Mouse (Mus musculus): ENCODE results near the gene Sirt4. TPM values are rescaled to one million over a fixed set of nuclear protein-coding genes. Genes with fewer than 3 reads are reported as not detected.

Sirt4 gene
- polyA plus RNA-seq, 1 experiment, result 6.3 TPM

DNA sequence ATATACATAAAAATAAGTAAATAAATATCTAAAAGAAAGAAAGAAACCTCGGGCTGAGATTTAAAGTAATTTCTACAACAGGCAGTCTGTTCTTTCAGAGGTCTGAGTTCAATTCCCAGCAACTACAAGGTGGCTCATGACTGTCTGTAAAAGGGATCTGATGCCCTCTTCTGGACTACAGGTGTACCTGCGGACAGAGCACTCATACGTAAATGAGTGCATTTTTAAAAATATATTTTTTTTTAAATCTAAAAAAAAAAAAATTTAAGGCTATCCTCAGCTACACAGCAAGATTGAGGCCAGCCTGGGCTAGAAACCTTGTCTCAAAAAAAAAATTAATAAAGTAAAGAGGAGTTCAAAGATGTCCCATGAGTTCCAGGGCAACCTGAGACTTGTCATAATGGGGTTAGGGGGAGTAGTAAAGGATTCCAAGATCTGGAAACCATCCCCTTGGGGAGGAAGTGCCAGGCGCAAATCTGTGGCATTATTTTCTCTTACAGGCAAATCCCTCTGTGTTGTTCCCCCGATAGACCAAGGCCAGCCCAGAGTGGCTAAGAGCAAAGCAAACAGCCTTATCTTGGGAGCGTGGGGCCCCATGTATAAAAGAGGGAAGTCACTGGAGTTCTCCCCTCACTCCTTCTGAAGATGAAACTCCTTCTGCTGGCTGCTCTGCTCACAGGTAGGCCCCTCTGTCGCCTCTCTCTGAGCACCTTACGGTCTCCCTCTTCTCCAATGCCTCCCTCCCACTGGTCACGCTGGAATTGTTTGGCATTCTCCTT is 18.7 kb downstream of the Sirt4 start, which contains the start of gene Pla2g1b:
Pla2g1b (plus strand) TSS at position 621 of the 779 bp plus-strand sequence.
- TF ChIP-seq GATA1 (IDR thresholded peaks at IDR 0.05; ENCODE audit: low read length), result no peak

DNA sequence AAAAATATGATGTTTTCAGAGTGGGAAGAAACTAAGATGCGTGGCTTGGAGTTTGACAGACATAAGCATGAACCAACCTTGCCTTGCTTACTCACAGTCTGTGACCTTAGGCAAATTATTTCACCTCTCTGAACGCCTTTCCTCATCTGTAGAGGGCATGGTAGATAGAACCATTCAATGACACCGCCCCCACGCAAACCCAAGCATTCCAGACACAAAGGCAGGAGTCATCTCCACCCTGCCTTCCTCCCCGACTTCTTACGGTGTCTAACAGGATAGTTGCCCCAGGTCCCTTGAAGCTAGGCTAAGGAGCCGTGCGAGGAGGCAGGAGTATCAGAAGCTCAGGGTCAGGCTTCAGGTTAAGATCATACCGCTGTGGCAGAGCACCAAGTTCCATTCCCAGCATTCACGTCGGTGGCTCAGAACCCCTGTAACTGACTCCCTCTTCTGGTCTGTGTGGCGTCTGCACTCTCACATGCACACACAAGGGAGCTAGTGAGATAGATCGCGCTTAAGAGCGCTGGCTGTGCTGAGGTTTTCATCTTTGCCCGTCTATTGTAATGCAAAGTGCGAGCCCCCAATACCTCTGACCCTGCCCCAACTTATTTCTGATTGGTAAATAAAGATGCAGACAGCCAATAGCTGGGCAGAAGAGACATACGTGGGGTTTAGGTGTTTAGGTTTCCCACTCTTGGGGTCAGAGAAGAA is 20.0 kb downstream of the Sirt4 start:
- no peak for TF ChIP-seq GATA1 (IDR thresholded peaks at IDR 0.05; ENCODE audit: low read length)

DNA sequence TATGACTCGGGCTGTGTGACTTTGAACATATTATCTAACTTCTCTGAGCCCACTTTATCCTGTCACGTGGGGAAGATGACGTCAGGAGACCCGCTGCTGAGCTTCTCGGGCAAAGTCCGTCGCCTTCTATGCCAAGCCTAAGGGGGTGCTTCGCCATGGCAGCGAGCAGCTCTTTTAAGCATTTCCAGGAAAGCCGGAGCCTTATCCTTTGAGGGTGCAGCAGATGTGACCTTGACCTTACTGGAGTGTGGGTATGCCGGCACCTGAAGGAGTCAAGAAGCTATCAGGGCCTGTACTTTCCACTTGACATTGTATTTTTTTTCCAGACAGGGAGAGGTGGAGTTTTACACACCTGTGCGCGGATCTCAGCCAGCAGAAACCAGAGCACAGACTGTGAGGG is 25.6 kb downstream of the Sirt4 start:
- TF ChIP-seq GATA1 (IDR thresholded peaks at IDR 0.05; ENCODE audit: low read length), result no peak

DNA sequence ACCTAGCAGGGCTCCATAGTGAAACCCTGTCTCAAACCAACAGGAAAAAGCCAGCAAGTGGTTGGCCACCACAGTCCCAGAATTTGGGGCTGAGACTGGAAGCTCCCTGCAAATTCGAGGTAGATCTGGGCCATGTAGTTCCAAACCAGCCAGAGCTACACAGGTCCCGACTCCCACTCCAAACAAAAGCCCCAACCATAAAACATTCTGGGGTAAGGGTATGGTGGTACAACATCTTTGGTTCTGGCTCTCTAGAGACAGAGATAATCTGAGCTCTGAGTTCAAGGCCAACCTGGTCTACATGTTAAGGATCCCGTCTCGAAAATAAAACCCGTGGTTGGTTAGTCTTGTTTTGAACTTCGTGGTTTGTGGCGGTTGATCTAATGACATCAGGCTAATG is 28.7 kb downstream of the Sirt4 start:
- no peak for TF ChIP-seq GATA1 (IDR thresholded peaks at IDR 0.05; ENCODE audit: low read length)

DNA sequence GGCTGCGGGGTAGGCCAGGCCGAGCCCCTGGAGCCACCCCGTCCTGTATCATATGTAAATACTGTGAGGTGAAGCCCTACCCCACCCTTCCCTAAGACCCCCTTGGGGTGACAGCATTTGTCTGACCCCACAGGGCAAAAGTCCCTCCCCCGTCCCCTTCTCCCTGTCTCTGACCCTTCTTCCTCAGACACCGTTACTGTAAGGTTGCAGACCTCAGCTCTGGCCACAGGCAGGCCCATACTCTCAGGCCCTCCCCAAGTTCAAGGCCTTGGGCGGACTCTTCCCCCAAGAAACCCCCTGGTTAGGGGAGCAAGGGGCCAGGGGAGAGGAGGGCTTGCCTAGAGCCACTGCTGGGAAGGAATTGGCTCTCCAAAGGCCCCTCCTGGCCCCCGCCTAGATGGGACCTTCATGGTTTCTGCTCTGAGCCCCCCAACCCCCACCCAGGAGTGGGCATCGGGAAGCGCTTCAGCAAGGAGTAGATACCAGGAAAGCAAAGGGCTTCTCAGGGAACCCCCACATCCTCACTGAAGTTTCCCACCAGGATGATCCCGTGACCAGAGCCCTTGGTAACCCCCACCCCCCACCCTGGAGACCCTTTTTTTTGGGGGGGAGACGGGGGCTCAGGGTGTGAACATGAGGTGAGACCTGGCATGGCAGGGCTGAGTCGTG is 30.0 kb downstream of the Sirt4 start:
- TF ChIP-seq GATA1 (IDR thresholded peaks at IDR 0.05; ENCODE audit: low read length), result no peak

DNA sequence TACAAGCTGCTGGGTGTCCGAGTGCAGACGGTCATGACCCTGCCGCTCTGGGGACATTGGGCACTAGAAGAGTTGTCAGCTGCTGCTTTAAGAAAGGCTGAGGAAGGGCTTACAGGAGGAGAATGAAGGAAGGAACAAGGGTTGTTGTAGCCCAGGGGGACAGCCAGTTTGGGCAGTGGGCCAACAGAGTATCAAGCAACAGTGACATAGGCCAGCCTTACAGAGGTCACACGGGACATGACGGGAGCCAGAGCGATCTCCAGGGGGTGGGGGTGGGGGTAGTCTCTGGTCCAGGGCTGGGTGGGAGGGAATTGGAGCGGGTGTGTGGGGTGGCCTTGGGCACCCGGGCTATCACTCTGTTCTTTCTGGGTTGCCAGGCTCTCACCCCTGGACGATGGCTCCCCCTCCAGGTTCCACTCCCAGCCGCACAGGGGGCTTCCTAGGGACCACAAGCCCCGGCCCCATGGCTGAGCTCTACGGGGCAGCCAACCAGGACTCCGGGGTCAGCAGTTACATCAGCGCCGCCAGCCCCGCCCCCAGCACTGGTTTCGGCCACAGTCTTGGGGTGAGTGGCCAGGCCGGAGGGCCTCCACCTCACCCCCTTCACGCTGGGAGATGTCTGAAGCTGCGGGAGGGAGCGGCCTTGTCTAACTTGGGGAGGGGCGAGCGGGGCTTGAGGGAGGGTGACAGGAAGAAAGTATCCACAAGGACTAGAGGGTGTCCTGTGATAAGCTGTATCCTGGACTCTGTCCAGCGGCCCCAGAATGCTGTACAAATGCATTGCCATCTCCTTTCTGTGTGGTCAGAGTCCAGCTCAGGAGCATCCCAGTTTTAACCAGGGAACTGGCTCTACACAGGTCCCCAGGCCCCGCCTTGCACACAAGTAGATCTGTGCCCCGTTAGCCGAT is 33.9 kb downstream of the Sirt4 start:
- TF ChIP-seq GATA1 (IDR thresholded peaks at IDR 0.05; ENCODE audit: low read length), result no peak

DNA sequence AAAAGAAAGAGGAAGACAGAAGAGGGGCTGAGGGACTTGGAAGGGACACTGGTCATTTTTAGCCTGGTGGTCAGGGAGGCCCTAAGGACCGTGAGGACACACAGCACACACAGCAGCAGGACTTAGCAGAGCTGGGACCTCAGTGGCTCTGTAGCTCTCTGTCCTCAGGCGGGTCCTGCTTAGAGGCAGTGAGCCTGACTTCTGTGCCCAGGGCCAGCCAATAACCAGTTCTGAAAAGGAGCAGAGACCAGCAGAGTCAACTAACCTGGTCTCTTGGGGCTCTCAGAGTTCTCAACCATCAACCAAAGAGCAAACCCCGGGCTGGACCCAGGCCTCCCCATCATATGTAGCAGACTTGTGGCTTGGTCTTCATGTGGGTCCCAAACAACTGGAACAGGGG is 35.3 kb downstream of the Sirt4 start:
- TF ChIP-seq GATA1 (IDR thresholded peaks at IDR 0.05; ENCODE audit: low read length), result no peak

DNA sequence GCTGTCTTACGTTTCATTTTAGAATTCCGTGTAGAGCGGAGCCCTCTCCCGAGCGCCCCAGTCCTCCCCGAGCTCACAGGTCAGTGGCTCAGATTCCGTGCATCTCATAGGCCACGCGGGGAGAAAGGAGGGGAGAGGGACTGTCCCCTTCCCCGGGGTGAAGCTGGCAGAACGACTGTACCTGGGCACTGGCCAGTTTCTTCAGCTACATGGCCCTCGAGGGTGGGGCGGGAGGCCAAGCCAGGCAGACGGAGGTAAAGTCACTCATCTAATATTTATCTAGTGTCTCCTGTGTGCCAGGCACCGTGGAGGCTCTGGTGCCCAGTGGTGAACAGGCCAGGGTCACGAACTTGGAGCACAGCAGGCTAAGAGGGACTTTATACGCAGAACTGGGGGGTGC is 37.4 kb downstream of the Sirt4 start:
- TF ChIP-seq GATA1 (IDR thresholded peaks at IDR 0.05; ENCODE audit: low read length), result no peak

DNA sequence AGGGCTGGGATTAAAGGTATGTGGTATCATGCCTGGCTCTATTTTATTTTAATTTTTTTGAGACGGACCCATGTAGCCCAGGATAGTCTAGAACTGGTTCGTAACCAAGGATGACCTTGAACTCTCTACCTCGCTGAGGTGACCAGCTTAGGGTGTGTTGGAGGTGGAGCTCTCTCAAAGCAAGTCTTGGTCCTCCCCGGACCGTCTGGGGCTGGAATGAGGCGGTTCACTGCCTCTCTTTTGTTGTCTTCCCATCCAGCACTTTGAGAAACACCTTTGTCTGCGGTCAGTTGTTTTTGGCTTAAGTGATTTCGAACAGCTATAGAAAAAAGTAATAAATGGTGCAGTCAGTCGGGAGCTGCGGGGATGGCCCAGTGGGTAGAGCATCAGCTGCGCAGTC is 40.4 kb downstream of the Sirt4 start:
- no peak for TF ChIP-seq GATA1 (IDR thresholded peaks at IDR 0.05; ENCODE audit: low read length)

DNA sequence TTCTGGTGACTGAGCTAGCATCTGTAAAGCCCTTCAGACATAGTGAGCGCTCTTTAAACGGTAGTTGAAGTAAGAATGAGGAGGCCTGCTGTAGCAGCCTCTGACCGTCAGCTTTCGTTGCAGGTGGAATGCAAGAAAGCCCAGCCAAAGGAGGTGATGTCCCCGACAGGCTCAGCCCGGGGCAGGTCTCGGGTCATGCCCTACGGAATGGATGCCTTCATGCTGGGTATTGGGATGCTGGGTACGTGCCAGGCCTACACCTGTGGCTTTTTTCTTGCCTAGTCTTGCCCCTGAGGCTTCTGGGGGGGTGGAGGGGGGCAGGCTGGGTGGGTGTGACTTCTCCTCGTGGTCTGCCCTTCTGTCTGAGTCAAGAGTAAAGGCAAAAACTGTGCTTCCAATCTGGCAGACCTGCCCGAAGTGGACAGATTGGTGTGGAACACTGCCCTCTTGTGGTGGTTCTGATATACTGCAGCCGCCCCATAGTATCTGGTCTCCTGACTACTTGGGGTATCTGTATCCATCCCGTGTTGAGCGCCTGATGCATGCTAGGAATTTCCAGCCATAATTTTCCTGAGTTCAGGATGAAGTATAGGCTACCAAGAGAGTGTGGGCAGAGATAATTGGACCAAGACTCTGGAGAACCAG is 43.2 kb downstream of the Sirt4 start:
- no peak for TF ChIP-seq GATA1 (IDR thresholded peaks at IDR 0.05; ENCODE audit: low read length)

DNA sequence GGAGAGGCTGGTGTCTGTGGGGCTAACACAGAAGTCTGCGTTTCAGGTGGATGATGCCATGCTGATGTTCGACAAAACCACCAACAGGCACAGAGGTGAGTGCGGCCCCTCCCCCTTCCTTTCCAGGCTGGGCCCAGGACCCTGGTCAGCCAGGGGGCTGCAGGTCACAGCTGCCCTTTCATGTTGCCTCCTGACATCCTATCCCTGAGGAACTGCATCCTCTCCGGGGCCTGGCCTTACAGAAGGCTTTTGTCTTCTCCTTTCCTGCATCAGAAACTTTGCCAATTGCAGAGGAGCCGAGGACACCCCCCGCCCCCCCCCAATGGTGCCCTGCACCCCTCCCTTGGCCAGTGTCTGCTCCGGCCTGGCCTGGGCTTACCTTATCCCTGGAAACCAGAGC is 45.9 kb downstream of the Sirt4 start:
- TF ChIP-seq GATA1 (IDR thresholded peaks at IDR 0.05; ENCODE audit: low read length), result no peak

DNA sequence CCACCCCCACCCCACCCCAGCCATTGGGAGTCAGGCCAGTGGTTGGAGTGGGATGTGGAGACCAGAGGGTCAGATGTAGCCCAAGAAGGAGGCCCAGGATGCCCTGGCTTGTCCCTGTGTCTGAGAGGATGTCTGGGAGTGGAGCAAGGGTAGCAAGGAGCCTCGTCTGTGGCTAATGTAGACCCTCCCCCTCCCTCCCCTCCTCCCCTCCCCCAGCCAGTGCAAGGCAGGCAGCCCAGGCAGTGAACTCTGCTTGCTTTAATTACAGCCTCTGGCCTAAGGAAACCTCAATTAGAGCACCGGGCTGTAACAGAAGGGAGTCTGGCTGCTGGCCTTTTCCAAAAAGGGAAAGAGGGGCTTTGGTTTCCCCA is 46.6 kb downstream of the Sirt4 start:
- no peak for TF ChIP-seq GATA1 (IDR thresholded peaks at IDR 0.05; ENCODE audit: low read length)

DNA sequence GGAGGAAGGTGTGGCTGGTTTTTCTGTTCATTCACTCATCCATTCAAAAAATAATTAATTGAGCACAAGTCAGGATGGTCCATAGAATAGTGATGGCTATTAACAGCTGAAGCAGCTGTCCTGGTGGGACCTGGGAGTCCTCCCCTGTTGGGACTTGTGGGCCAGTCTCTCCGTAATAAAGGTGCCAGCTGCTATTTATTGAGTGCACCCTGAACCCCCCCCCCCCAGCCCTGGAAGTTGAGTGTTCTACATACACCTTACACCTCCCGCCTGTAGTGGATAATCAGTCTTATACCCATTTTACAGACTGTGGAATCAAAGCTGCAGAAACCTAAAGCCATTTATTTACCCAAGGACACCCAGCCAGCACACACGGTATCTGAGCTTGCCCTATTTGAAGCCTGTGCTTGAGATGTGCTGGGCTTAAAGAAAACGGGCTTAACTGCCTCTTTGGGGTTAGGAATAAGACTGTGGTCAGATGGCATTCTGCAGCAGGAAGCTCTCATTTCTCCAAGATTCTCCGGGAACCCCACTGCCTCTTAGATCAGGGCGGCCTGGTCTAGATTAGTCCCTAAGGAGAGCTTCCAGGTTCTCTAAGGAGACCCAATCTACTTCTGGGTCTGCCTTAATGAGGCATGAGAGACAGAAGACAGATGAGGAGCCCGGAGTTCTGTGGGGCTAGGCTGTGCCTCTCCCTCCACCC is 47.1 kb downstream of the Sirt4 start:
- TF ChIP-seq GATA1 (IDR thresholded peaks at IDR 0.05; ENCODE audit: low read length), result no peak

DNA sequence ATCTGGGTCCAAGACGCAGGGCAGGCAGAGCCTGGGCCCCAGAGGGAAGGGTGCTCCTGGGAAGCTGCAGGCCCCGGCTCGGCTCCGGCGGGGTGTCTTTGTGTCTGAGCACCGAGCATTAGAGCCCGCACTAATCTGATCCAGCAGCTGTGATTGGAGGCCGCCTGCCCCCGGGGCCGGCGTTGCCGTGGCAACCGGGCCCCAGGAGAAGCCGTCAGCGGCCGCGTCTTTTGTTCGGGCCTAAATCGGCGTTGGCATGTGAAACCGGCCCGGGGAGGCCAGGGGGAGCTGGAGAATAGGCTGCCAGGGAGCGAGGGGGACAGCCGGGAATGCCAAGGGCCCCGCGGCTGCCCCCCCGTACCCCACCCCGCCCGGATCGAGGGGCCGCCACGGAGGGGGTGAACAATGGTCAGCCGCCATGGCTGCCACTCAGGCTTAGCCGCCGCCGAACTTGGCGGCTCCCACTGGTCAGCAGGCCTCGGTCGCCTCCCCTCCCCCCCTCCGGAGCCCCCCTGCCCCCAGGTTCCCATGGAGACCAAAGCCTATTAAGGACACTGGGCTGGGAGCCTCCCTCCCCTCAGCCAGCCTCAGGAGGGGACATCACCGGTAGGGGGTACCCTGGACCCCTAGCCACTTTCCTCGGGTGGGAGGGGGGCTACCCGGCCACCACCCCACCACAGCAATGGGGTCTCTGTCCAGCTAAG is 48.0 kb downstream of the Sirt4 start:
- no peak for TF ChIP-seq GATA1 (IDR thresholded peaks at IDR 0.05; ENCODE audit: low read length)

Data from G1E-ER4 (cell line).